10 mouse cellular contexts compared by ENCODE assay signal in the genomic region with DNA sequence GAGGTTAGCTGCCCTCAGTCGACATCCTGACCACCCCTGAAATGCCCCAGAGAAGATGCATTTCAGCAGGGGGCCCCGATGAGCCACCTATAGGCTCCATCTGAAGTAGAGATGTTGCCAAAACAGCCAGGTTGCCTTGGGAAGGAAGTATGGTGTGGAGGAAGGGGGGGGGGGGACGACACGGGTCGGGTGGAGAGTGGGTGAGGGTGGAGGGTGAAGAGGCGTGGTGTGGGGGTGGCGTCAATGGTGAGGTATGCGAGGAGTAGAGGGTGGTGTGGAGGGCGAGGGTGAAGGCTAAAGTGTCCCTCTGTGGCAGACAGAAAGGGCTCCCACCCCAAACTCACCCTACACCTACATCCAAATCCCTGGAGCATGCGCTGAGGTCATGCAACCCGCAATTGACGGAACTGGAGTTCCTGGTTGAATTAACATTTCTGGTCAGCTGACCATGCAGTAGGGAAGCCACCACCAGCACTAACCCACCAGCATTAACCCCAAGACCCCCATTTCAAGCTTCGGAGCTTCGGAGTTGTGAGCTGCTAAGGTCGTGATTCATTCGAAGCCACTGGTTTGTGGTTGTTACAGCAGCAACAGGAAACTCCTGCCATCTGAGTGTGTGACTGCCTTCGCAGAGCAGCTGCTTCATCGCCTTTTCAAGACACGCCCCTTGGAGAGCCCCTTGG. TPM values are rescaled to one million over a fixed set of nuclear protein-coding genes. Genes with fewer than 3 reads are reported as not detected.
DNase-seq lines count a peak whose midpoint lies in the region; ATAC-seq and TF ChIP-seq lines count a peak whose summit lies in the region.
"Had no signal": no experiment of that assay in that cellular context is flagged by ENCODE, and none has a peak within 500 bp of the region (broad histone marks: within the 10 kb centered on the region; RNA-seq: fewer than 3 reads in every experiment).

No protein-coding gene starts in this region.

- WGBS in liver, adult 2 months: 80% methylated on average over 19 of the region's 19 CpGs
- WGBS in kidney, embryonic 15.5 days: 77% methylated on average over 19 of the region's 19 CpGs

- TF ChIP-seq CTCF in liver, adult 2 months (IDR thresholded peaks at IDR 0.05; ENCODE audit: low read depth, low read length): no peak

- TF ChIP-seq POLR2A in liver, adult 2 months (IDR thresholded peaks at IDR 0.05; ENCODE audit: extremely low read depth, insufficient read depth, low read length): no peak

- H3K9me3 ChIP-seq in kidney, embryonic 15.5 days (replicated peaks): no peaks in the 10 kb centered on the region
- H3K9me3 ChIP-seq: embryonic facial prominence, embryonic 10.5 days; G1E had no signal

- no peak overlapping the region for H3K4me2 ChIP-seq in kidney, embryonic 15.5 days

- no peaks in the 10 kb centered on the region for H3K27me3 ChIP-seq in liver, adult 2 months (ENCODE audit: control insufficient read depth, insufficient read depth, low read length)
- no peaks in the 10 kb centered on the region for H3K27me3 ChIP-seq in kidney, embryonic 15.5 days

- ATAC-seq in inflammation-experienced regulatory T-cells, adult 6 months: peak; percentile 81
- peak; percentile 49 for ATAC-seq in megakaryocyte progenitor cell, adult 5-6 weeks (replicated peaks; ENCODE audit: poor library complexity)
- no peak for ATAC-seq in kidney, embryonic 15.5 days (replicated peaks; ENCODE audit: low FRiP score)

- no peak overlapping the region for H3K27ac ChIP-seq in liver, adult 2 months (replicated peaks; ENCODE audit: insufficient read depth, low read depth, low read length)
- no peak overlapping the region for H3K27ac ChIP-seq in kidney, embryonic 15.5 days
- H3K27ac ChIP-seq: embryonic facial prominence, embryonic 10.5 days had no signal

- no peaks in the 10 kb centered on the region for H3K79me2 ChIP-seq in liver, adult 2 months (ENCODE audit: control insufficient read depth, insufficient read depth, low read length)

- H3K9ac ChIP-seq in liver, adult 2 months (ENCODE audit: low read depth, low read length): no peak overlapping the region
- no peak overlapping the region for H3K9ac ChIP-seq in kidney, embryonic 15.5 days

- peak overlapping the region; percentile 15; the same call in 1 of the 2 replicates for H3K4me3 ChIP-seq in liver, adult 2 months (ENCODE audit: insufficient read depth, low read depth, low read length)
- no peak overlapping the region for H3K4me3 ChIP-seq in kidney, embryonic 15.5 days (replicated peaks)
- H3K4me3 ChIP-seq: embryonic facial prominence, embryonic 10.5 days had no signal

- H3K36me3 ChIP-seq in liver, adult 2 months (ENCODE audit: control insufficient read depth, insufficient read depth, low read length): no peaks in the 10 kb centered on the region
- H3K36me3 ChIP-seq in kidney, embryonic 15.5 days: no peaks in the 10 kb centered on the region
- H3K36me3 ChIP-seq: embryonic facial prominence, embryonic 10.5 days; G1E had no signal

- no peaks in the 10 kb centered on the region for H3K4me1 ChIP-seq in liver, adult 2 months (ENCODE audit: control insufficient read depth, insufficient read depth, low read length)
- no peaks in the 10 kb centered on the region for H3K4me1 ChIP-seq in kidney, embryonic 15.5 days
- H3K4me1 ChIP-seq: embryonic facial prominence, embryonic 10.5 days had no signal

- no peak for DNase-seq in liver, adult 2 months (ENCODE audit: extremely low read depth, low read depth, low spot score)
- DNase-seq in liver (no peak), adipocyte (ENCODE audit: low spot score) (no peak)
- DNase-seq in thymus, postnatal 14 days: peak; percentile 68
- DNase-seq in layer of hippocampus, postnatal 10 days (ENCODE audit: low spot score in 2 of 2): no peak

RNA-seq across cellular contexts. Expression of gene Rubcnl, which starts 52.7 kb away (rescaled TPM):
- total RNA-seq in liver, adult 2 months (2014; rRNA removed): 0.54 and 1.1 TPM in 2 replicates
- 0.15 and 0.21 TPM in 2 replicates for polyA plus RNA-seq in liver, adult 2 months (2012; rRNA removed)
- 1 to 10 TPM in 1 of 3 experiments, under 1 TPM in 2; 0.46 to 1.5 (median 0.54) TPM for polyA plus RNA-seq in inflammation-experienced regulatory T-cells, adult 6 months (2017; shearing (Covaris generic))
- 2.2 and 2.4 TPM in 2 replicates for total RNA-seq in megakaryocyte progenitor cell, adult 5-6 weeks (2015)
- total RNA-seq in megakaryocyte progenitor cell, adult 5-6 weeks (2017): 1.4 and 2.3 TPM in 2 replicates
- 1 to 10 TPM; 1.0 to 1.1 TPM for total RNA-seq in layer of hippocampus, postnatal 10 days (2021)
- 0.39 and 0.73 TPM in 2 replicates for polyA plus RNA-seq in kidney, embryonic 15.5 days (2015; fragmentation: Nextera tagmentation; extraction: Ambion mirVana)
- polyA plus RNA-seq: G1E had no signal
